Mouse (Mus musculus) erythroblast, adult 5-6 weeks (primary cell): Measurements from ENCODE around the gene Tnfrsf22. TPM values are rescaled to one million over a fixed set of nuclear protein-coding genes. Genes with fewer than 3 reads are reported as not detected.
"Not testable (repeated sequence)": the region's sequence is repeated elsewhere in the genome, so short reads cannot be mapped to it uniquely, and the experiment has no call there.

ENCODE experiments used
- ATAC-seq: replicated peaks from 2 replicates; pipeline ENCODE4 v1.8.0; 2016; ENCODE audit warnings: moderate number of reproducible peaks, mild to moderate bottlenecking, moderate TSS enrichment, inconsistent platforms; ENCODE audit not compliant: poor library complexity, low FRiP score, severe bottlenecking
- total RNA-seq, 2 experiments: library from RNA; stranded (forward) in 1 of 2; stranded (reverse) in 1 of 2; fragments of 150-400 nt in 1 of 2; fragments of 200-764, 138-1000 nt in 1 of 2; gene quantifications; 2 replicates each; pipeline versions ENCODE4 v1.2.3 to v1.2.4; 2015 to 2017; ENCODE audit warnings: low replicate concordance in 2 of 2

Tnfrsf22 gene
- total RNA-seq, 2 experiments from 2014 or later, result 0.34 to 3.7 TPM

GRCm38 (mm10) chr7:143643949-143644348, 5.5 kb downstream of the Tnfrsf22 start:
- ATAC-seq, result not testable (repeated sequence)

GRCm38 (mm10) chr7:143636674-143637073, 12.8 kb downstream of the Tnfrsf22 start:
- no peak for ATAC-seq

- no peak for ATAC-seq
Observed at GRCm38 (mm10) chr7:143631503-143631902, 18.0 kb downstream of the Tnfrsf22 start.

GRCm38 (mm10) chr7:143629501-143629900, 20.0 kb downstream of the Tnfrsf22 start:
- no peak for ATAC-seq

- 0 out of 2 replicates have a peak, but pooled peaks have one; percentile 53 for ATAC-seq
Observed at GRCm38 (mm10) chr7:143628540-143628939, 20.9 kb downstream of the Tnfrsf22 start, which contains the start of gene Tnfrsf26. TSS of gene Tnfrsf26 (minus strand) at chr7:143628722.

- no peak for ATAC-seq
Observed at GRCm38 (mm10) chr7:143627555-143628286, 21.7 kb downstream of the Tnfrsf22 start.

GRCm38 (mm10) chr7:143626178-143626577, 23.3 kb downstream of the Tnfrsf22 start:
- ATAC-seq, result no peak

GRCm38 (mm10) chr7:143625151-143625550, 24.3 kb downstream of the Tnfrsf22 start:
- ATAC-seq, result no peak

GRCm38 (mm10) chr7:143624561-143624960, 24.9 kb downstream of the Tnfrsf22 start:
- no peak for ATAC-seq

GRCm38 (mm10) chr7:143620951-143621350, 28.5 kb downstream of the Tnfrsf22 start:
- ATAC-seq, result no peak

- no peak for ATAC-seq
Observed at GRCm38 (mm10) chr7:143614404-143615135, 34.9 kb downstream of the Tnfrsf22 start.

GRCm38 (mm10) chr7:143612215-143612614, 37.2 kb downstream of the Tnfrsf22 start:
- ATAC-seq, result no peak

GRCm38 (mm10) chr7:143605321-143605720, 44.1 kb downstream of the Tnfrsf22 start:
- no peak for ATAC-seq

- ATAC-seq, result no peak
Observed at GRCm38 (mm10) chr7:143604889-143605288, 44.6 kb downstream of the Tnfrsf22 start.

- ATAC-seq, result no peak
Observed at GRCm38 (mm10) chr7:143601705-143602104, 47.8 kb downstream of the Tnfrsf22 start.

GRCm38 (mm10) chr7:143600231-143600740, 49.2 kb downstream of the Tnfrsf22 start:
- ATAC-seq, result no peak

GRCm38 (mm10) chr7:143599428-143600230, 49.8 kb downstream of the Tnfrsf22 start, which contains the start of gene Cars:
TSS of gene Cars (minus strand) at chr7:143600090.
- ATAC-seq, result peak; percentile 96

- no peak for ATAC-seq
Observed at GRCm38 (mm10) chr7:143594865-143595264, 54.6 kb downstream of the Tnfrsf22 start.

- no peak for ATAC-seq
Observed at GRCm38 (mm10) chr7:143592255-143592654, 57.2 kb downstream of the Tnfrsf22 start.

- ATAC-seq, result no peak
Observed at GRCm38 (mm10) chr7:143588006-143588405, 61.5 kb downstream of the Tnfrsf22 start.
